Mouse (Mus musculus): ENCODE measurements at regions not wholly inside any gene's neighbourhood (a gene's known extent, or its start where the extent isn't known, plus 50 kb on each side); places are given as distances from the start of the nearest gene placed in this dataset.

DNA sequence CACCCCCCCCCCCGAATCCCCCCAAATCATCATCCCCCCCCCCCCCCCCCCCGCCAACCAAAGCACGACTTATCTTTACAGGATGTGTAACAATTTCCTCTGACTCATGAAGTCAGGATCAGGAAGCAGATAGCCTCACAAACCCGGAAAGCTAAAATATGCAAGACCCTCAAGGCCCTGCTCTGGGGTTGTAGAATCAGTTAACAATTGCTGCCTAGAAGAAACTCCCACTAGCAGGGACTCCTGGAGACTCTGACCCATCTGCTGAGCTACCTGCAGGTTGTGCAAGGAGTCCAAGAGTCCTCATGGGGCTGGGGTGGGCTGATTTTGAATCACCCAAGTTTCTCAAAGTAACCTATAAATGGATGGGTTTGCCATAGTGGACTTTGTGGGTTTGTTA lies 79.9 kb downstream of the Enc1 start:
- Histone ChIP-seq H3K79me2 (ENCODE audit: control insufficient read depth, insufficient read depth) (no peaks in the 10 kb centered on the region), H3K36me3 (ENCODE audit: control insufficient read depth, insufficient read depth) (no peaks in the 10 kb centered on the region), H3K4me3 (ENCODE audit: insufficient read depth, poor library complexity, severe bottlenecking) (no peak overlapping the region), H3ac (ENCODE audit: control insufficient read depth, insufficient read length, low read depth) (no peak overlapping the region), H3K27me3 (ENCODE audit: control insufficient read depth, insufficient read depth, insufficient read length) (no peaks in the 10 kb centered on the region), H3K79me3 (ENCODE audit: low read depth) (no peaks in the 10 kb centered on the region)
- TF ChIP-seq MAX (IDR thresholded peaks at IDR 0.05) (no peak), CTCF (IDR thresholded peaks at IDR 0.05; ENCODE audit: control insufficient read depth, insufficient read depth, insufficient read length) (no peak), MYOD1 (IDR thresholded peaks at IDR 0.05; ENCODE audit: control insufficient read depth, insufficient read length, low read depth) (no peak), MYOG (IDR thresholded peaks at IDR 0.05; ENCODE audit: control insufficient read depth, extremely low read depth, insufficient read length) (no peak), FOSL1 (IDR thresholded peaks at IDR 0.05; ENCODE audit: insufficient read depth, low read length, poor library complexity, severe bottlenecking) (no peak), USF1 (IDR thresholded peaks at IDR 0.05; ENCODE audit: low read depth) (no peak), CEBPB (IDR thresholded peaks at IDR 0.05; ENCODE audit: low read depth) (no peak)

DNA sequence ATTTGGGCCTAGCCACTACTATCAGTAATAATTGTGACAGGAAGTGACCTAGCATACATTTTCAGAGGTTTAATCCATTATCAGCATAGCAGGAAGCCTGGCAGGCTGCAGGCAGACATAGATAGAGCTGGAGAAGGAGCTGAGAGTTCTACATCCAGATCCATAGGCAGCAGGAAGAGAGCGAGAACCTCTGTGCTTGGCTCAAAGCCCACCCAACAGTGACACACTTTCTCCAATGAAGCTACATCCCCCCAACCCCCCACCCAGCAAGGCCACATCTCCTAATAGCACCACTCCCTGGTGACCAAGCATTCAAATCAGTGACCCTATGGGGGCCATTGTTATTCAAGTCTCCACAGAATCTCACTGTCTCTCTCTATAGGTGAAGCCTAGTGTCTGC lies 79.4 kb downstream of the Enc1 start:
- H3K79me2 ChIP-seq (ENCODE audit: control insufficient read depth, insufficient read depth): no peaks in the 10 kb centered on the region
- no peaks in the 10 kb centered on the region for H3K36me3 ChIP-seq (ENCODE audit: control insufficient read depth, insufficient read depth)
- no peaks in the 10 kb centered on the region for H3K79me3 ChIP-seq (ENCODE audit: low read depth)
- no peak for TF ChIP-seq CTCF (IDR thresholded peaks at IDR 0.05; ENCODE audit: control insufficient read depth, insufficient read depth, insufficient read length)
- no peak for TF ChIP-seq MYOD1 (IDR thresholded peaks at IDR 0.05; ENCODE audit: control insufficient read depth, insufficient read length, low read depth)
- TF ChIP-seq CEBPB (IDR thresholded peaks at IDR 0.05; ENCODE audit: low read depth): no peak
- no peak for TF ChIP-seq MYOG (IDR thresholded peaks at IDR 0.05; ENCODE audit: control insufficient read depth, extremely low read depth, insufficient read length)
- TF ChIP-seq USF1 (IDR thresholded peaks at IDR 0.05; ENCODE audit: low read depth): no peak
- no peak for TF ChIP-seq MAX (IDR thresholded peaks at IDR 0.05)
- no peak for TF ChIP-seq FOSL1 (IDR thresholded peaks at IDR 0.05; ENCODE audit: insufficient read depth, low read length, poor library complexity, severe bottlenecking)
- no peaks in the 10 kb centered on the region for H3K27me3 ChIP-seq (ENCODE audit: control insufficient read depth, insufficient read depth, insufficient read length)
- no peak overlapping the region for H3ac ChIP-seq (ENCODE audit: control insufficient read depth, insufficient read length, low read depth)
- no peak overlapping the region for H3K4me3 ChIP-seq (ENCODE audit: insufficient read depth, poor library complexity, severe bottlenecking)

- no peak overlapping the region for H3ac ChIP-seq (ENCODE audit: control insufficient read depth, insufficient read length, low read depth)
- no peaks in the 10 kb centered on the region for H3K27me3 ChIP-seq (ENCODE audit: control insufficient read depth, insufficient read depth, insufficient read length)
- no peaks in the 10 kb centered on the region for H3K79me3 ChIP-seq (ENCODE audit: low read depth)
- no peaks in the 10 kb centered on the region for H3K79me2 ChIP-seq (ENCODE audit: control insufficient read depth, insufficient read depth)
- no peak overlapping the region for H3K4me3 ChIP-seq (ENCODE audit: insufficient read depth, poor library complexity, severe bottlenecking)
- TF ChIP-seq MYOD1 (IDR thresholded peaks at IDR 0.05; ENCODE audit: control insufficient read depth, insufficient read length, low read depth): no peak
- TF ChIP-seq FOSL1 (IDR thresholded peaks at IDR 0.05; ENCODE audit: insufficient read depth, low read length, poor library complexity, severe bottlenecking): no peak
- TF ChIP-seq CTCF (IDR thresholded peaks at IDR 0.05; ENCODE audit: control insufficient read depth, insufficient read depth, insufficient read length): no peak
- TF ChIP-seq MAX (IDR thresholded peaks at IDR 0.05): no peak
- TF ChIP-seq USF1 (IDR thresholded peaks at IDR 0.05; ENCODE audit: low read depth): no peak
- TF ChIP-seq MYOG (IDR thresholded peaks at IDR 0.05; ENCODE audit: control insufficient read depth, extremely low read depth, insufficient read length): no peak
- TF ChIP-seq CEBPB (IDR thresholded peaks at IDR 0.05; ENCODE audit: low read depth): no peak
- no peaks in the 10 kb centered on the region for H3K36me3 ChIP-seq (ENCODE audit: control insufficient read depth, insufficient read depth)
Observed at GRCm38 (mm10) chr13:97317633-97318032, 76.7 kb downstream of the Enc1 start.

DNA sequence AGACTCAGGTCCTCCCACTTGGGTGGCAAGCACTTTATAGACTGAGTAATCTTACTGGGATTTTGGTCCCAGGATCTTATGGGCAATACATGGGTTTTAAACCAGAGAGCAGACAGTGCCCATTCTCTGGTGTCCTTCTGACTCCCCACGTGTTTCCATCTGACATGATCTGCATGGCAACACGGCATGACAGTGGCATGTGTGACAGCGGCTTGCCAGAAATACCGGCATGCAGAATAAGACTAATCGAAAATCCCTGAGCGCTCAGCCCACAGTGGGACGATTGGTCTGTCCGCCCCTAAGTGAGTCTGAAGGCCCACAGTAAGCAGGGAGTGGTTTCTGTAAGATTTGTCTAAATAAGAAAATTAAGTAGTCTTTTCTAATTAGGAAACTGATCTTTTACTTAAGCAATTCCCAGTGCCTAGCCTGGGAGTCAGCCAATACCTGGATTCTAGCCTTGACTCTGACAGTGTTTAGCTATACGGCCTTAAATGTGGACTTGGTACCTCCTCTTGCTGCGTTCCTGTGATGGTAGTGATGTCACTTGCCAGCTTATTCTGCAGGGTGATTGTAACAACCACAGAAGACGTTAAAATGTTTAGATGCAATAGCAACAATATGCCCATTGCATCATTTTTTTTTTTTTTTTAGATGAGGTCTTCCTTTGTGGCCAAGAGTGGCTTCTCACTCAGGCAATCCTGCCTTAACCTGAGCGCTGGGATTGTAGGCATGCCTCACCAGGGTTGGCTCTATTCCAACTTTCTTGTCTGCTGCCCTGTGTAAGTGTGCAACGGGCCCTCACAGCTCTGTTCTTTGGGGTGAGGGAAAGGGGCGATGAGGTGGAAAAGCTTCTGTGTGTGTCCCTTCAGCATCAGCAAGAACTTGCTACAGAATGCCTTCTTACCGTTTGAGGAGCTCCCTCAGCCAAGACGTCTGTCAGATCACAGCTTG lies 71.8 kb downstream of the Enc1 start:
- no peaks in the 10 kb centered on the region for H3K79me2 ChIP-seq (ENCODE audit: control insufficient read depth, insufficient read depth)
- TF ChIP-seq CTCF (IDR thresholded peaks at IDR 0.05; ENCODE audit: control insufficient read depth, insufficient read depth, insufficient read length) (no peak), MYOD1 (IDR thresholded peaks at IDR 0.05; ENCODE audit: control insufficient read depth, insufficient read length, low read depth) (no peak), USF1 (IDR thresholded peaks at IDR 0.05; ENCODE audit: low read depth) (no peak), MAX (IDR thresholded peaks at IDR 0.05) (no peak), MYOG (IDR thresholded peaks at IDR 0.05; ENCODE audit: control insufficient read depth, extremely low read depth, insufficient read length) (no peak), FOSL1 (IDR thresholded peaks at IDR 0.05; ENCODE audit: insufficient read depth, low read length, poor library complexity, severe bottlenecking) (no peak), CEBPB (IDR thresholded peaks at IDR 0.05; ENCODE audit: low read depth) (no peak)
- H3K79me3 ChIP-seq (ENCODE audit: low read depth): no peaks in the 10 kb centered on the region
- no peak overlapping the region for H3K4me3 ChIP-seq (ENCODE audit: insufficient read depth, poor library complexity, severe bottlenecking)
- no peaks in the 10 kb centered on the region for H3K36me3 ChIP-seq (ENCODE audit: control insufficient read depth, insufficient read depth)
- no peak overlapping the region for H3ac ChIP-seq (ENCODE audit: control insufficient read depth, insufficient read length, low read depth)
- H3K27me3 ChIP-seq (ENCODE audit: control insufficient read depth, insufficient read depth, insufficient read length): no peaks in the 10 kb centered on the region

DNA sequence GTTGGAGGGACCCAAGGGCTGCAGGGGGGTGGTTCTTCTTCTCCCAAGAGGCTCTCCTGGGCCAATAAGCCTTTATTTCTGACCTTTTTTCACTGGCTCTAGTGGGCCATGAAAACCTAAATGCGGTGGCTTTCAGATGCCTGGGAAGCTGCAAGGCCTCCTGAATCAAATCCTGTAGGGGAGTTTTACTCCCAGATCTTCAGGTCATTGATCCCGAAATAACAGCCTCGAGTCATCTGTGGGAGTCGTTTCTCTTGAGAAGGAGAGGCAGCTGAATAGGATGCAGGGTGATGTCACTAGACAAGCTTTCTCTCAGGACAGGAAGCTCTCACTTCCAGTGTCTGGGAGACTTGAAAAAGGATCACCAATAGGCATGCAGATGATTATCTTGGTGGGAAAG lies 70.4 kb downstream of the Enc1 start:
- Histone ChIP-seq H3K36me3 (ENCODE audit: control insufficient read depth, insufficient read depth) (no peaks in the 10 kb centered on the region), H3ac (ENCODE audit: control insufficient read depth, insufficient read length, low read depth) (no peak overlapping the region), H3K79me2 (ENCODE audit: control insufficient read depth, insufficient read depth) (no peaks in the 10 kb centered on the region), H3K27me3 (ENCODE audit: control insufficient read depth, insufficient read depth, insufficient read length) (no peaks in the 10 kb centered on the region), H3K79me3 (ENCODE audit: low read depth) (no peaks in the 10 kb centered on the region), H3K4me3 (ENCODE audit: insufficient read depth, poor library complexity, severe bottlenecking) (no peak overlapping the region)
- TF ChIP-seq MAX (IDR thresholded peaks at IDR 0.05) (no peak), MYOD1 (IDR thresholded peaks at IDR 0.05; ENCODE audit: control insufficient read depth, insufficient read length, low read depth) (no peak), MYOG (IDR thresholded peaks at IDR 0.05; ENCODE audit: control insufficient read depth, extremely low read depth, insufficient read length) (no peak)

Data from C2C12 (cell line).